Mouse (Mus musculus) hindbrain, embryonic 14.5 days (tissue): Measurements from ENCODE around the gene Zfp648. TPM values are rescaled to one million over a fixed set of nuclear protein-coding genes. Genes with fewer than 3 reads are reported as not detected.

ENCODE experiments used
- ATAC-seq: fragments of 200-750 bp; cut with Nextera tagmentation; 2 replicates; pipeline ENCODE4 v1.8.0; 2017; ENCODE audit warnings: moderate number of reproducible peaks, mild to moderate bottlenecking, moderate TSS enrichment, moderate library complexity; ENCODE audit not compliant: low FRiP score
- DNase-seq: peaks from one replicate; pipeline ENCODE4 v3.0.0-alpha.2; 2015; ENCODE audit warnings: low spot score
- H3K27ac ChIP-seq: fragments of 300-500 bp; sonication (generic); 2 replicates; pipeline ENCODE4 v1.5.1; 2014; ENCODE audit warnings: mild to moderate bottlenecking, moderate library complexity
- H3K27me3 ChIP-seq: fragments of 300-500 bp; sonication (generic); 2 replicates; pipeline ENCODE4 v1.6.1; 2014; ENCODE audit warnings: mild to moderate bottlenecking, low read length, mixed read lengths; ENCODE audit not compliant: control insufficient read depth, insufficient read depth
- H3K36me3 ChIP-seq: fragments of 300-500 bp; sonication (generic); replicated peaks from 2 replicates; pipeline ENCODE4 v1.6.1; 2014; ENCODE audit not compliant: control insufficient read depth, insufficient read depth
- H3K4me1 ChIP-seq: fragments of 300-500 bp; sonication (generic); replicated peaks from 2 replicates; pipeline ENCODE4 v1.6.1; 2014; ENCODE audit warnings: antibody characterized with exemption, low read length, mixed read lengths; ENCODE audit not compliant: control insufficient read depth, insufficient read depth
- H3K4me2 ChIP-seq: fragments of 300-500 bp; sonication (generic); replicated peaks from 2 replicates; pipeline ENCODE4 v1.6.1; 2014; ENCODE audit warnings: mild to moderate bottlenecking, moderate library complexity
- H3K4me3 ChIP-seq: fragments of 300-500 bp; sonication (generic); replicated peaks from 2 replicates; pipeline ENCODE4 v1.5.1; 2014; ENCODE audit warnings: mild to moderate bottlenecking, low read length
- H3K9ac ChIP-seq: fragments of 300-500 bp; sonication (generic); 2 replicates; pipeline ENCODE4 v1.6.1; 2014
- H3K9me3 ChIP-seq: fragments of 300-500 bp; sonication (generic); 2 replicates; pipeline ENCODE4 v1.6.1; 2016; ENCODE audit warnings: low read length; ENCODE audit not compliant: control insufficient read depth
- WGBS: fragments of 180-500 bp; shearing (Covaris S2); extraction: QIAGEN DNeasy Blood & Tissue Kit; methylation state at CpG from one replicate; pipeline ENCODE4 v1.1.7; 2014; 5-methylcytosine and 5-hydroxymethylcytosine counted together
- polyA plus RNA-seq: library from polyadenylated mRNA; unstranded; fragments of >200 nt; fragmentation: Nextera tagmentation; extraction: Ambion mirVana; gene quantifications from 2 replicates; pipeline ENCODE4 v1.2.1, GENCODE M21; 2014

Gene Zfp648
- 1.2 and 1.4 TPM in 2 replicates for polyA plus RNA-seq

GRCm38 (mm10) chr1:154200955-154201722, at the start of gene Zfp648:
Gene Zfp648, plus strand, starts transcription at chr1:154201187.
- 41% methylated on average over 14 of the region's 14 CpGs for WGBS
- Histone ChIP-seq H3K9ac (no peak within 1 kb of the TSS), H3K4me3 (no peak within 1 kb of the TSS), H3K27ac (no peak within 1 kb of the TSS), H3K9me3 (no peaks in the 10 kb centered on the region), H3K27me3 (peaks cover 30% of the 10 kb centered on the region), H3K4me2 (no peak within 1 kb of the TSS), H3K4me1 (peaks cover 10% of the 10 kb centered on the region; the same call in 1 of the 2 replicates), H3K36me3 (no peaks in the 10 kb centered on the region)
- DNase-seq (no peak), ATAC-seq (peak; percentile 38; the same call in 1 of the 2 replicates)

- 89% methylated on average over 1 of the region's 1 CpGs for WGBS
- no peak overlapping the region for H3K9ac ChIP-seq
- no peak for DNase-seq
- H3K27ac ChIP-seq: no peak overlapping the region
- peaks cover 11% of the 10 kb centered on the region; the same call in 1 of the 2 replicates for H3K4me1 ChIP-seq
- no peak overlapping the region for H3K4me2 ChIP-seq
- H3K4me3 ChIP-seq: no peak overlapping the region
- no peaks in the 10 kb centered on the region for H3K9me3 ChIP-seq
- H3K36me3 ChIP-seq: no peaks in the 10 kb centered on the region
- no peaks in the 10 kb centered on the region for H3K27me3 ChIP-seq
- ATAC-seq: no peak
Measured at GRCm38 (mm10) chr1:154152539-154152938, 48.4 kb upstream of the Zfp648 start.

DNA sequence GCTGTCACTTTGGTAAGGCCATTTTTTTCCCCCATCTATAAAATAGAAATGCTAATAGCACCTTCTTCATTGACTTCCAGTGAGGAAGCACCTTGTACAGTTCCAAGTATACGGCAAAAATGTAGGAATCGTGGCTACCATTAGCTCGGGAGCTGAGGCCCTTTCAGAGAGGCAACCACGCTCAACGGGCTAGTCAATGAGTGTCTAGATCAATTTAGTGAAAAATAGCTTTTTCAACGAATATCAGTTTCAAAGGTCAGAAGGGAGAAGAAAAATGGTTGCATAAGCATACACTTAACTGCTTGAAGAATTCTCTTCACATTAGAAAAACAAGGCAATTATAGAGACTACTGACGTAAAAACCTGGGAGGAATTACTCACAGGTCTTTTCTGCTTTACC, 47.2 kb upstream of the Zfp648 start:
- WGBS: 79% methylated on average over 7 of the region's 7 CpGs
- H3K27ac ChIP-seq: no peak overlapping the region
- H3K9ac ChIP-seq: no peak overlapping the region
- no peaks in the 10 kb centered on the region for H3K27me3 ChIP-seq
- H3K9me3 ChIP-seq: no peaks in the 10 kb centered on the region
- H3K4me1 ChIP-seq: peaks cover 11% of the 10 kb centered on the region; the same call in 1 of the 2 replicates
- no peaks in the 10 kb centered on the region for H3K36me3 ChIP-seq
- ATAC-seq: no peak
- no peak overlapping the region for H3K4me2 ChIP-seq
- H3K4me3 ChIP-seq: no peak overlapping the region
- DNase-seq: no peak

DNA sequence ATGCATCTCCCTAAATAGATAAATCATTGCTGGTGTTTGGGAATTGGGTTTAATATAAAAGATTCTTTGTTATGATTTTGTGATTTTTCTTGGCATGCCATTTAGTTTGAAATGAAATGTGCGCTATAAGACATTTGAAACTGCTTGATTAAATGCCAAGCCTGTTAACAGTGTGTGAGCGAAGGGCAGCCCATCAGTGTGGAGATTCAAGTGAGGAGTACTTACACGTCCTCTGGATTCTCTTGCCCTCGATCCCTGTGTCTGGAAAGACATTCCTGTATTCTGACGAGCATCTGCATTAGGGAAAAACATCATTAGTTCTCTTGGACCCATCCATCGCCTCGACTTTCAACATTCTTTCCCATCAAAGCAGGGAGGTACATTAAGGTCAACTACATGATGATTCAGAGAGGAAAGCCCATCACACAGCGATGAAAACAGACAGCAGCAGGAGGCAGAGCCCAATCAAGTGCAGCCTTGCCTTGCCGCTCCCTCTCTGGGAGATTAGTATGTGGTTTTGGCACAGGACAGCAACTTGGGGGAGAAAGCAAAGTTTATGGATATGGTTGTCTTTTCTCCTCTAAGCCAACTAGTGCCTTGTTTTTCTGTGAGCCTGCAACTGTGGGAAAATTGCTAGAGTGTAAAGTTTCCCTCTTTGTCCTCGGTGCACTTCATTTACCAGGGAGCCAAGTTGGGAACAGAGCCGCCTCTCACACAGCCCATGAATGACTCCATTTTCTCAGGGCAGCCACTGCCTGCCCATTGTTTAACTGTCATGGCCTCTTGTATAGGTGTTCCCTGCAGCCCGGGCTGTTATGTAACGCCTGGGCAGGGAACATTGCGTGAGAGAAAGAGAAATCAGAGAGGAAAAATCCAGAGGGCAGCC, 44.6 kb upstream of the Zfp648 start:
- 33% methylated on average over 14 of the region's 14 CpGs for WGBS
- Histone ChIP-seq H3K9ac (no peak overlapping the region), H3K36me3 (no peaks in the 10 kb centered on the region), H3K27ac (peak overlapping the region; percentile 76), H3K4me1 (peaks cover 6% of the 10 kb centered on the region; the same call in 1 of the 2 replicates), H3K4me3 (no peak overlapping the region), H3K27me3 (no peaks in the 10 kb centered on the region), H3K9me3 (no peaks in the 10 kb centered on the region), H3K4me2 (no peak overlapping the region)
- peak; percentile 92; the same call in 1 of the 2 replicates for ATAC-seq
- peak; percentile 37 for DNase-seq

DNA sequence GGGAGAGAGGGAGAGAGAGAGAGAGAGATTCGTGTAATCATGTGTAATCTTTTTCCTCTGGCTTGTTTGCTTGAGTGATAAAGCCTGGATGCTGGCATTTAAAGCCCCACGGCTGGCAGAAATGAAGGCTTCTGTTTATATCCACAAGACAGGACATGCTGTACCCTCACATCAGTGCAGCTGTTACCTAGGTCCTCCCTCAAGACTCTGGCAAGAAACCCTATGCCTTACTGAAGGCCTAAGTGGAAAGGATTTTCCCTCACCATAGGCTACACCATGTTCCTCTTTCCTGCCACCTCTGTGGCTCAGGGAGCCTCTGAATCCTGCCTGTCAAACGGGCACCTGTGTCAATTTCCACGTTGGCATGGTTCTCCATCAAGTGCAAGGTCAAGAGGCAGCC, 43.9 kb upstream of the Zfp648 start:
- Histone ChIP-seq H3K9ac (no peak overlapping the region), H3K27ac (peak overlapping the region; percentile 76), H3K4me3 (no peak overlapping the region), H3K9me3 (no peaks in the 10 kb centered on the region), H3K4me1 (peaks cover 6% of the 10 kb centered on the region; the same call in 1 of the 2 replicates), H3K27me3 (no peaks in the 10 kb centered on the region), H3K36me3 (no peaks in the 10 kb centered on the region), H3K4me2 (no peak overlapping the region)
- no peak for DNase-seq
- 0 out of 2 replicates have a peak, but pooled peaks have one; percentile 17 for ATAC-seq
- whole genome bisulfite sequencing: 53% methylated on average over 4 of the region's 4 CpGs

DNA sequence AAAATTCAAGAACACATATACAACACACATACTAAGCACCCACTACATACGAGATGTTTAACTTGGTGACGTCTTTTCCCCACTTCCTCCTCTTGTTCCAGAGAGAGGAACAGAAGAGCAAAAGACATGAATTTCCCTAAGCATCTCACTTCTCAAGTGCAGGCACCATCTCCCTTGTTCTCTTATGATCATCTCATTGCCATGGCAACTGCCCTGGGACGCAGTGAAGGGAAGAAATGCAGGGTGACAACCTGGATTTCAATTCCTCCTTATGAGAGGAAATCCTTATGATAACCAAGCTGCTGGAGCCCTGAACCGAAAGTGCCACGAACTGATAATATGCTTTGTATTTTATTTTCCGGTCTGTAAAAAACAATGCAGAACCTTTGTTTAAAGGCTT, 33.3 kb upstream of the Zfp648 start:
- no peak overlapping the region for H3K4me2 ChIP-seq
- H3K36me3 ChIP-seq: no peaks in the 10 kb centered on the region
- 85% methylated on average over 6 of the region's 6 CpGs for WGBS
- ATAC-seq: no peak
- no peaks in the 10 kb centered on the region for H3K4me1 ChIP-seq
- no peak overlapping the region for H3K4me3 ChIP-seq
- H3K27me3 ChIP-seq: no peaks in the 10 kb centered on the region
- DNase-seq: no peak
- no peak overlapping the region for H3K27ac ChIP-seq
- no peaks in the 10 kb centered on the region for H3K9me3 ChIP-seq
- no peak overlapping the region for H3K9ac ChIP-seq

GRCm38 (mm10) chr1:154175334-154175733, 25.7 kb upstream of the Zfp648 start:
- no peak overlapping the region for H3K9ac ChIP-seq
- H3K4me3 ChIP-seq: no peak overlapping the region
- ATAC-seq (no peak), DNase-seq (no peak)
- H3K9me3 ChIP-seq: no peaks in the 10 kb centered on the region
- H3K36me3 ChIP-seq: no peaks in the 10 kb centered on the region
- H3K27me3 ChIP-seq: no peaks in the 10 kb centered on the region
- H3K4me2 ChIP-seq: no peak overlapping the region
- WGBS: 78% methylated on average over 6 of the region's 6 CpGs
- no peak overlapping the region for H3K27ac ChIP-seq
- no peaks in the 10 kb centered on the region for H3K4me1 ChIP-seq

GRCm38 (mm10) chr1:154177781-154178180, 23.2 kb upstream of the Zfp648 start:
- no peaks in the 10 kb centered on the region for H3K27me3 ChIP-seq
- ATAC-seq (no peak), DNase-seq (no peak)
- H3K9me3 ChIP-seq: no peaks in the 10 kb centered on the region
- no peaks in the 10 kb centered on the region for H3K4me1 ChIP-seq
- no peaks in the 10 kb centered on the region for H3K36me3 ChIP-seq
- H3K9ac ChIP-seq: no peak overlapping the region
- WGBS: 92% methylated on average over 4 of the region's 4 CpGs
- no peak overlapping the region for H3K4me3 ChIP-seq
- H3K4me2 ChIP-seq: no peak overlapping the region
- H3K27ac ChIP-seq: no peak overlapping the region

GRCm38 (mm10) chr1:154178541-154179155, 22.3 kb upstream of the Zfp648 start:
- H3K9me3 ChIP-seq: no peaks in the 10 kb centered on the region
- no peak overlapping the region for H3K4me3 ChIP-seq
- 85% methylated on average over 8 of the region's 8 CpGs for WGBS
- no peaks in the 10 kb centered on the region for H3K4me1 ChIP-seq
- no peak overlapping the region for H3K27ac ChIP-seq
- H3K27me3 ChIP-seq: no peaks in the 10 kb centered on the region
- DNase-seq: no peak
- H3K4me2 ChIP-seq: no peak overlapping the region
- no peaks in the 10 kb centered on the region for H3K36me3 ChIP-seq
- no peak for ATAC-seq
- H3K9ac ChIP-seq: no peak overlapping the region
